Mouse (Mus musculus) heart, embryonic 12.5 days (tissue): ENCODE data around the gene Bend3. TPM values are rescaled to one million over a fixed set of nuclear protein-coding genes. Genes with fewer than 3 reads are reported as not detected.

Source experiments
- ATAC-seq: fragments of 200-750 bp; cut with Nextera tagmentation; 2 replicates; pipeline ENCODE4 v1.8.0; 2017; ENCODE audit warnings: moderate TSS enrichment, moderate library complexity; ENCODE audit not compliant: insufficient number of reproducible peaks, low FRiP score
- H3K27ac ChIP-seq: fragments of 300-500 bp; sonication (generic); 2 replicates; pipeline ENCODE4 v1.5.1; 2016; ENCODE audit warnings: mild to moderate bottlenecking, moderate library complexity; ENCODE audit not compliant: poor library complexity, severe bottlenecking
- H3K27me3 ChIP-seq: fragments of 300-500 bp; sonication (generic); replicated peaks from 2 replicates; pipeline ENCODE4 v1.6.1; 2016; ENCODE audit warnings: mild to moderate bottlenecking, moderate library complexity
- H3K36me3 ChIP-seq: fragments of 300-500 bp; sonication (generic); 2 replicates; pipeline ENCODE4 v1.6.1; 2016; ENCODE audit warnings: mild to moderate bottlenecking, moderate library complexity
- H3K4me1 ChIP-seq: fragments of 300-500 bp; sonication (generic); replicated peaks from 2 replicates; pipeline ENCODE4 v1.6.1; 2016; ENCODE audit warnings: mild to moderate bottlenecking
- H3K4me2 ChIP-seq: fragments of 300-500 bp; sonication (generic); 2 replicates; pipeline ENCODE4 v1.6.1; 2016; ENCODE audit warnings: mild to moderate bottlenecking, moderate library complexity
- H3K4me3 ChIP-seq: fragments of 300-500 bp; sonication (generic); 2 replicates; pipeline ENCODE4 v1.5.1; 2016; ENCODE audit warnings: mild to moderate bottlenecking
- H3K9ac ChIP-seq: fragments of 300-500 bp; sonication (generic); 2 replicates; pipeline ENCODE4 v1.6.1; 2016; ENCODE audit warnings: mild to moderate bottlenecking, moderate library complexity
- H3K9me3 ChIP-seq: fragments of 300-500 bp; sonication (generic); replicated peaks from 2 replicates; pipeline ENCODE4 v1.6.1; 2016; ENCODE audit warnings: mild to moderate bottlenecking, moderate library complexity
- WGBS: fragments of 180-500 bp; shearing (Covaris S2); methylation state at CpG from one replicate; pipeline ENCODE4 v1.1.7; 2016; 5-methylcytosine and 5-hydroxymethylcytosine counted together
- polyA plus RNA-seq: library from polyadenylated mRNA; unstranded; fragments of >200 nt; fragmentation: Nextera tagmentation; extraction: Ambion mirVana; gene quantifications from 2 replicates; pipeline ENCODE4 v1.2.1, GENCODE M21; 2016

Bend3 gene
- 5.3 and 6.0 TPM in 2 replicates for polyA plus RNA-seq

GRCm38 (mm10) chr10:43478751-43479435 lies at the start of gene Bend3:
TSS of gene Bend3 (plus strand) at chr10:43478831.
- Histone ChIP-seq H3K27me3 (no peaks in the 10 kb centered on the region), H3K36me3 (no peaks in the 10 kb centered on the region), H3K9me3 (no peaks in the 10 kb centered on the region), H3K9ac (peak within 1 kb of the TSS; percentile 85), H3K27ac (peak within 1 kb of the TSS; percentile 96), H3K4me1 (peaks cover 43% of the 10 kb centered on the region), H3K4me3 (peak within 1 kb of the TSS; percentile 70), H3K4me2 (peak within 1 kb of the TSS; percentile 91)
- WGBS = under 1% methylated on average over 95 of the region's 101 CpGs
- peak; percentile 37 for ATAC-seq

DNA sequence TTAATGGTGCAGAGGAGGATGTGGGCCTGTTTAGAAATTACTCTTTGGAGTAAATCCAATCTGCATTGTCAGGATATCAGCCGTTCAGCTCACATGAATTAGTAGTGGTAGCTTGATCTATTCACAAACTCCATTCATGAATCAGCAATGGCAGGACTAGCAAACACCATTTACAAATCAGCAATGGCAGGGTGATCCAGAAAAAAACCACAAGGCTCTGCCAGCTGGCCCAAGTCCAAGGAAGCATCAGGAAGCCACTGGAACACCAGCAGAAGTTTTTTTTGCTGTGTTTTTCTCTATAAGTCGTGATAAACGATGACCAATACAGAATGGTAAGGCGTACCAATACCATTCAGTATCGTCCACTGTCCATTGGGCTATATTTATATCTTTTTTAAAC lies 48.0 kb upstream of the Bend3 start:
- no peak for ATAC-seq
- H3K4me1 ChIP-seq = peaks cover 9% of the 10 kb centered on the region
- H3K9me3 ChIP-seq = peaks cover 9% of the 10 kb centered on the region; the same call in 1 of the 2 replicates
- no peak overlapping the region for H3K9ac ChIP-seq
- H3K27ac ChIP-seq = no peak overlapping the region
- 86% methylated on average over 5 of the region's 5 CpGs for WGBS
- no peak overlapping the region for H3K4me3 ChIP-seq
- no peak overlapping the region for H3K4me2 ChIP-seq
- no peaks in the 10 kb centered on the region for H3K27me3 ChIP-seq
- H3K36me3 ChIP-seq = 0 out of 2 replicates have a peak, but pooled peaks cover 3% of the 10 kb centered on the region

DNA sequence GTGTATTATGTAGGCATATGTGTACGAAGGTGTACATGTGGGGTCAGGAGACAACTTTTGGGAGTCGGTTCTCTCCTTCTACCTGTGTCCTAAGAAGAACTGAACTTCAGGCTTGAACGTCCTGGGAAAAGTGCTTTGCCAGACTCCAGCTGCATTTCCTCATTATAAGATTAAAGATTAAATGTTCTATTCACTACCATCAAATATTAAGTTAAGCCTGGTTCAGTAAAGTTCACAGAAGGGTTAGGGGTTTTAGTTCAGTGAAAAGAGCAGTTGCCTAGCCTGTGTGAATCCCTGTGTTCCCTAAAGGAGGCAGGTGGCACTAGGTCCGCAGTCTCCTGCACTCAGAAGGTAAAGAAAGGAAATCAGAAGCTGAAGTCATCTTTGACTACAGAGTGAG lies 44.3 kb upstream of the Bend3 start:
- no peak for ATAC-seq
- H3K27me3 ChIP-seq = no peaks in the 10 kb centered on the region
- no peak overlapping the region for H3K4me2 ChIP-seq
- peaks cover 11% of the 10 kb centered on the region; the same call in 1 of the 2 replicates for H3K9me3 ChIP-seq
- no peak overlapping the region for H3K9ac ChIP-seq
- peaks cover under 1% of the 10 kb centered on the region for H3K4me1 ChIP-seq
- no peak overlapping the region for H3K27ac ChIP-seq
- 0 out of 2 replicates have a peak, but pooled peaks cover 3% of the 10 kb centered on the region for H3K36me3 ChIP-seq
- WGBS = 88% methylated on average over 4 of the region's 4 CpGs
- no peak overlapping the region for H3K4me3 ChIP-seq

DNA sequence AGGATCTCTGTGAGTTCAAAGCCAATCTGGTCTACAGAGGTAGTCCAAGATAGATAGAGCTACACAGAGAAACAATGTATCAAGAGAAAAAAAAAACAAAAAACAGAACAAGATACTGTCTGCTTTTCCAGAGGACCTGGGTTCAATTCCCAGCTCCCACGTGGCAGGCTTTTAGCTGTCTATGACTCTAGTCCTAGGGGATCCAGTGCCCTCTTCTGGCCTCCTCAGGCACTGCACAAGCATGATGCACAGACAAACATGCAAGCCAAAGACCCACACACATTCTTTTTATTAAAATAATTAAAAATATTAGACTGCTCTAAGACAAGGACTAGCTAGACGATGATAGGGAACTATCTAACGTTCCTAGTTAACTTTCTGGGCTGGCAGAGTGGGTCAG lies 42.9 kb upstream of the Bend3 start:
- no peak overlapping the region for H3K9ac ChIP-seq
- H3K4me3 ChIP-seq = no peak overlapping the region
- H3K27me3 ChIP-seq = no peaks in the 10 kb centered on the region
- no peak overlapping the region for H3K4me2 ChIP-seq
- ATAC-seq = no peak
- WGBS = 87% methylated on average over 3 of the region's 3 CpGs
- 0 out of 2 replicates have a peak, but pooled peaks cover under 1% of the 10 kb centered on the region for H3K36me3 ChIP-seq
- peaks cover 9% of the 10 kb centered on the region for H3K4me1 ChIP-seq
- peaks cover 5% of the 10 kb centered on the region; the same call in 1 of the 2 replicates for H3K9me3 ChIP-seq
- no peak overlapping the region for H3K27ac ChIP-seq

- H3K9ac ChIP-seq = no peak overlapping the region
- peaks cover 9% of the 10 kb centered on the region for H3K4me1 ChIP-seq
- 39% methylated on average over 7 of the region's 7 CpGs for WGBS
- no peak overlapping the region for H3K4me2 ChIP-seq
- ATAC-seq = no peak
- no peaks in the 10 kb centered on the region for H3K27me3 ChIP-seq
- no peaks in the 10 kb centered on the region for H3K36me3 ChIP-seq
- no peak overlapping the region for H3K4me3 ChIP-seq
- H3K27ac ChIP-seq = no peak overlapping the region
- H3K9me3 ChIP-seq = peaks cover 4% of the 10 kb centered on the region; the same call in 1 of the 2 replicates
Measured at GRCm38 (mm10) chr10:43439492-43439941, 39.1 kb upstream of the Bend3 start.

- ATAC-seq = no peak
- Histone ChIP-seq H3K36me3 (no peaks in the 10 kb centered on the region), H3K9me3 (peaks cover 4% of the 10 kb centered on the region; the same call in 1 of the 2 replicates), H3K27me3 (no peaks in the 10 kb centered on the region), H3K4me2 (no peak overlapping the region), H3K9ac (no peak overlapping the region), H3K4me3 (no peak overlapping the region), H3K27ac (no peak overlapping the region), H3K4me1 (peaks cover 9% of the 10 kb centered on the region)
- WGBS = 72% methylated on average over 13 of the region's 13 CpGs
Measured at GRCm38 (mm10) chr10:43440050-43440449, 38.6 kb upstream of the Bend3 start.

- no peak for ATAC-seq
- H3K4me2 ChIP-seq = no peak overlapping the region
- WGBS = 71% methylated on average over 15 of the region's 15 CpGs
Measured at GRCm38 (mm10) chr10:43440981-43441740, 37.5 kb upstream of the Bend3 start.

GRCm38 (mm10) chr10:43448656-43449055 lies 30.0 kb upstream of the Bend3 start:
- 78% methylated on average over 3 of the region's 3 CpGs for WGBS
- Histone ChIP-seq H3K9me3 (no peaks in the 10 kb centered on the region; the same call in 1 of the 2 replicates), H3K4me1 (0 out of 2 replicates have a peak, but pooled peaks cover 3% of the 10 kb centered on the region), H3K27me3 (no peaks in the 10 kb centered on the region), H3K9ac (no peak overlapping the region), H3K27ac (no peak overlapping the region), H3K4me3 (no peak overlapping the region), H3K36me3 (no peaks in the 10 kb centered on the region), H3K4me2 (no peak overlapping the region)
- ATAC-seq = no peak

More at GRCm38 (mm10) chr10:43440981-43441740, 37.5 kb upstream of the Bend3 start:
- Histone ChIP-seq H3K4me1 (peaks cover 9% of the 10 kb centered on the region), H3K4me3 (no peak overlapping the region), H3K9me3 (no peaks in the 10 kb centered on the region; the same call in 1 of the 2 replicates), H3K27ac (no peak overlapping the region), H3K27me3 (no peaks in the 10 kb centered on the region), H3K9ac (no peak overlapping the region), H3K36me3 (no peaks in the 10 kb centered on the region)

DNA sequence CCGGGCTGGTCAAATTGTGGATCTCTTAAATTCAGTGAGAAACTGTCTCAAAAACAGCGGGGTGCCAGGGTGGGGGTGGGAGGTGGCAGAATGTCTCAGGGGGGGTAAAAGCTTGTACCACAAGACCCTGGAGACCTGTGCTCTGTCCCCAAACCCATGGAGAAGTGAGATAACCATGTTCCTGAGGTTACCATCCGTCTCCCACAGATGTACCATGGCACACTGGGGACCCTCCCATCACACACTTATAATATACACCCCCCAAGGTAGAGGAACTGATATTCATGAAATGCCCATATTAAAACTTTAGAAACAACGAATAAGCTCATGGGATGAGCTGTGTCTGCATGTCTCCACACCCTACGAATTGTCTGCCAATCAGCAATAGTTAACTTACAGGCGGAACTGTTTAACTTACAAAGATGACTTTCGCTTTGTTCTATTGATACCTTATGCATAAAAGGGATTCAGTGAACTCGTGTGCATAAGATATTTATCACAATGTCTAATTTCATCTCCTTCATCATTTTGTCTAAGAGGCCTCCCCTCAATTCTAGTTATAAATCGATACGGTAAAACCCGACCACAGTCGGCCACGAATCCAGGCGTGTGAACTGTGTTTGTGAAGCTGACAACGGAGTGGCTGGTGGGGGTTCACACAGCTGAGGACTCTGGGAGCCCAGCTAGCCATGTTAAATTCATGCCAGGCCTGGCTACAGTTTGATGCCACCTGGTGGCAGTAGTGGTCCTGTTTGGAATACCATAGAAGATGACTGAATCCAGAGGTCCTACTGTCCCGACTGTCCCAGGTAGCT lies 26.6 kb upstream of the Bend3 start:
- Histone ChIP-seq H3K27me3 (no peaks in the 10 kb centered on the region), H3K27ac (no peak overlapping the region), H3K4me3 (peak overlapping the region; percentile 30), H3K4me2 (peak overlapping the region; percentile 57), H3K9ac (0 out of 2 replicates have a peak overlapping the region, but pooled peaks have one; percentile 0), H3K36me3 (no peaks in the 10 kb centered on the region), H3K4me1 (peaks cover 9% of the 10 kb centered on the region), H3K9me3 (0 out of 2 replicates have a peak, but pooled peaks cover 3% of the 10 kb centered on the region)
- ATAC-seq = 0 out of 2 replicates have a peak, but pooled peaks have one; percentile 66
- WGBS = 22% methylated on average over 16 of the region's 16 CpGs

GRCm38 (mm10) chr10:43452663-43452996 lies 26.0 kb upstream of the Bend3 start:
- peaks cover 9% of the 10 kb centered on the region for H3K9me3 ChIP-seq
- H3K4me3 ChIP-seq = no peak overlapping the region
- peaks cover 9% of the 10 kb centered on the region for H3K4me1 ChIP-seq
- peak overlapping the region; percentile 57 for H3K4me2 ChIP-seq
- no peaks in the 10 kb centered on the region for H3K27me3 ChIP-seq
- WGBS = 19% methylated on average over 5 of the region's 5 CpGs
- no peaks in the 10 kb centered on the region for H3K36me3 ChIP-seq
- H3K27ac ChIP-seq = no peak overlapping the region
- no peak for ATAC-seq
- H3K9ac ChIP-seq = 0 out of 2 replicates have a peak overlapping the region, but pooled peaks have one; percentile 0
